Mouse (Mus musculus) left cerebral cortex, adult 8-10 months (tissue): ENCODE results near the gene Usp19. TPM values are rescaled to one million over a fixed set of nuclear protein-coding genes. Genes with fewer than 3 reads are reported as not detected.

Source experiments
- total RNA-seq, 4 experiments: library from RNA; stranded (reverse); gene quantifications; 2 replicates each; pipeline ENCODE4 v1.2.4; 2022

The Usp19 gene
- total RNA-seq, 4 experiments from 2014 or later, result 116 to 140 (median 127) TPM

Other genes starting within 250 kb of the Usp19 start
- 10 to 100 TPM; 73.1 to 79.5 (median 76.8) TPM for gene Dag1, start 226.6 kb upstream of the Usp19 start, total RNA-seq
- 100 to 1,000 TPM; 133 to 145 (median 139) TPM for gene Nicn1, start 200.2 kb upstream of the Usp19 start, total RNA-seq
- 10 to 100 TPM; 26.3 to 32.2 (median 28.2) TPM for gene Amt, start 193.7 kb upstream of the Usp19 start, total RNA-seq
- 100 to 1,000 TPM; 164 to 176 (median 168) TPM for gene Rhoa, start 184.5 kb upstream of the Usp19 start, total RNA-seq
- 10 to 100 TPM; 37.0 to 40.4 (median 39.4) TPM for gene Tcta, start 184.4 kb upstream of the Usp19 start, total RNA-seq
- 100 to 1,000 TPM in 3 of 4 experiments, 10 to 100 TPM in 1; 97.3 to 121 (median 112) TPM for gene Gpx1, start 151.7 kb upstream of the Usp19 start, total RNA-seq
- 100 to 1,000 TPM; 103 to 109 (median 105) TPM for gene Usp4, start 142.7 kb upstream of the Usp19 start, total RNA-seq
- gene 1700102P08Rik, start 97.8 kb upstream of the Usp19 start, total RNA-seq, result 1 to 10 TPM in 3 of 4 experiments, under 1 TPM in 1; 0.81 to 2.0 (median 1.8) TPM
- under 1 TPM; 0.15 to 0.37 (median 0.22) TPM for gene Ccdc36, start 62.1 kb upstream of the Usp19 start, total RNA-seq
- gene BC048562, start 54.1 kb upstream of the Usp19 start, total RNA-seq, result not detected
- 10 to 100 TPM; 35.8 to 46.5 (median 38.4) TPM for gene Ccdc71, start 30.1 kb upstream of the Usp19 start, total RNA-seq
- 10 to 100 TPM; 28.8 to 38.0 (median 34.0) TPM for gene Klhdc8b, start 29.0 kb upstream of the Usp19 start, total RNA-seq
- gene Lamb2, start 10.9 kb upstream of the Usp19 start, total RNA-seq, result 10 to 100 TPM; 28.0 to 35.7 (median 30.8) TPM
- gene Qars, start 17.1 kb downstream of the Usp19 start, total RNA-seq, result 10 to 100 TPM; 78.3 to 95.4 (median 86.8) TPM
- 100 to 1,000 TPM; 140 to 158 (median 155) TPM for gene Qrich1, start 26.2 kb downstream of the Usp19 start, total RNA-seq
- gene Impdh2, start 69.7 kb downstream of the Usp19 start, total RNA-seq, result 10 to 100 TPM; 43.7 to 54.7 (median 50.7) TPM
- gene Ndufaf3, start 76.8 kb downstream of the Usp19 start, total RNA-seq, result 10 to 100 TPM; 67.2 to 77.5 (median 73.4) TPM
- 10 to 100 TPM; 68.8 to 86.5 (median 73.5) TPM for gene Dalrd3, start 79.3 kb downstream of the Usp19 start, total RNA-seq
- gene Wdr6, start 88.1 kb downstream of the Usp19 start, total RNA-seq, result 100 to 1,000 TPM; 129 to 151 (median 133) TPM
- 10 to 100 TPM; 87.5 to 98.6 (median 93.9) TPM for gene P4htm, start 107.1 kb downstream of the Usp19 start, total RNA-seq
- 10 to 100 TPM; 51.8 to 55.6 (median 54.2) TPM for gene Arih2, start 158.8 kb downstream of the Usp19 start, total RNA-seq
- 10 to 100 TPM; 11.1 to 15.8 (median 13.6) TPM for gene Slc25a20, start 171.5 kb downstream of the Usp19 start, total RNA-seq
- 10 to 100 TPM; 45.9 to 52.1 (median 49.3) TPM for gene Prkar2a, start 198.7 kb downstream of the Usp19 start, total RNA-seq